Mouse (Mus musculus): ENCODE results near the gene Gcsam. TPM values are rescaled to one million over a fixed set of nuclear protein-coding genes. Genes with fewer than 3 reads are reported as not detected.

Gcsam gene
- polyA plus RNA-seq, 1 experiment from 2014 or later, result 0.40 TPM

Other genes with a start within 250 kb of the Gcsam start
- gene Cd200, start 201.3 kb upstream of the Gcsam start, polyA plus RNA-seq (2015; fragmentation: Nextera tagmentation; extraction: Ambion mirVana), result 68.5 and 73.7 TPM in 2 replicates
- gene Gm609, start 117.4 kb upstream of the Gcsam start, polyA plus RNA-seq (2015; fragmentation: Nextera tagmentation; extraction: Ambion mirVana), result not detected in 2 replicates
- not detected in 2 replicates for gene Gm17783, start 78.3 kb upstream of the Gcsam start, polyA plus RNA-seq (2015; fragmentation: Nextera tagmentation; extraction: Ambion mirVana)
- gene Slc9c1, start 75.1 kb upstream of the Gcsam start, polyA plus RNA-seq (2015; fragmentation: Nextera tagmentation; extraction: Ambion mirVana), result not detected in 2 replicates
- gene BC016579, start 43.7 kb downstream of the Gcsam start, polyA plus RNA-seq (2015; fragmentation: Nextera tagmentation; extraction: Ambion mirVana), result 0.43 and 0.55 TPM in 2 replicates
- gene Tmprss7, start 83.3 kb downstream of the Gcsam start, polyA plus RNA-seq (2015; fragmentation: Nextera tagmentation; extraction: Ambion mirVana), result 0.10 TPM in 1 of 2 replicates, not detected in the other
- gene Tagln3, start 114.2 kb downstream of the Gcsam start, polyA plus RNA-seq (2015; fragmentation: Nextera tagmentation; extraction: Ambion mirVana), result 3.9 and 4.9 TPM in 2 replicates
- 34.0 and 36.3 TPM in 2 replicates for gene Abhd10, start 132.6 kb downstream of the Gcsam start, polyA plus RNA-seq (2015; fragmentation: Nextera tagmentation; extraction: Ambion mirVana)